Mouse (Mus musculus) thymus, adult 2 months (tissue): ENCODE results near the gene Mslnl. TPM values are rescaled to one million over a fixed set of nuclear protein-coding genes. Genes with fewer than 3 reads are reported as not detected.

Experiments
- DNase-seq: peaks from one replicate; pipeline ENCODE4 v3.0.0; 2021
- H3K27ac ChIP-seq: fragments of 200-500 bp; 2 replicates; pipeline ENCODE4 v1.5.1; 2012; ENCODE audit warnings: low read length, control low read depth; ENCODE audit not compliant: control insufficient read depth, insufficient read depth
- H3K27me3 ChIP-seq: fragments of 200-500 bp; 2 replicates; pipeline ENCODE4 v1.6.1; 2012; ENCODE audit warnings: mild to moderate bottlenecking, low read length, moderate library complexity, mixed read lengths; ENCODE audit not compliant: control insufficient read depth, insufficient read depth
- H3K36me3 ChIP-seq: fragments of 200-500 bp; 2 replicates; pipeline ENCODE4 v1.6.1; 2012; ENCODE audit warnings: mild to moderate bottlenecking, low read length, moderate library complexity; ENCODE audit not compliant: control insufficient read depth, insufficient read depth
- H3K4me1 ChIP-seq: fragments of 200-500 bp; replicated peaks from 2 replicates; pipeline ENCODE4 v1.6.1; 2012; ENCODE audit warnings: low read length; ENCODE audit not compliant: control insufficient read depth, insufficient read depth
- H3K4me3 ChIP-seq: fragments of 200-500 bp; 2 replicates; pipeline ENCODE4 v1.5.1; 2012; ENCODE audit warnings: mild to moderate bottlenecking, low read length, control low read depth, moderate library complexity; ENCODE audit not compliant: control insufficient read depth, insufficient read depth
- CTCF ChIP-seq: fragments of 200-500 bp; IDR thresholded peaks from 2 replicates; pipeline ENCODE4 v1.5.1; 2012; ENCODE audit warnings: mild to moderate bottlenecking, control low read depth, low read length, moderate library complexity, borderline replicate concordance; ENCODE audit not compliant: control insufficient read depth, poor library complexity, insufficient read depth; ENCODE audit errors: extremely low read depth
- POLR2A ChIP-seq: fragments of 200-500 bp; IDR thresholded peaks from 2 replicates; pipeline ENCODE4 v1.6.1; 2012; ENCODE audit warnings: mild to moderate bottlenecking, low read length, control low read depth, moderate library complexity; ENCODE audit not compliant: control insufficient read depth, poor library complexity, insufficient read depth; ENCODE audit errors: extremely low read depth
- whole genome bisulfite sequencing: fragments of 180-500 bp; shearing (Covaris S2); methylation state at CpG from one replicate; pipeline ENCODE4 v1.1.7; 2018; 5-methylcytosine and 5-hydroxymethylcytosine counted together
- polyA plus RNA-seq: library from polyadenylated mRNA; depleted of rRNA; stranded (reverse); fragments of >200 nt; gene quantifications from 2 replicates; pipeline ENCODE4 v1.2.3, GENCODE M21; 2012

Gene Mslnl
- polyA plus RNA-seq, 1 experiment, result 0.69 TPM

- TF ChIP-seq CTCF (no peak), POLR2A (no peak)
- no peak overlapping the region for H3K4me3 ChIP-seq
- DNase-seq, result no peak
- 53% methylated on average over 3 of the region's 3 CpGs for WGBS
- no peaks in the 10 kb centered on the region for H3K36me3 ChIP-seq
- H3K27ac ChIP-seq, result no peak overlapping the region
- no peaks in the 10 kb centered on the region for H3K4me1 ChIP-seq
- no peaks in the 10 kb centered on the region for H3K27me3 ChIP-seq
Observed at GRCm38 (mm10) chr17:25762591-25762990, 26.7 kb downstream of the Mslnl start.

- Histone ChIP-seq H3K4me1 (no peaks in the 10 kb centered on the region), H3K27ac (no peak overlapping the region), H3K4me3 (no peak overlapping the region), H3K27me3 (no peaks in the 10 kb centered on the region), H3K36me3 (no peaks in the 10 kb centered on the region)
- 78% methylated on average over 5 of the region's 5 CpGs for WGBS
- TF ChIP-seq CTCF (no peak), POLR2A (no peak)
- no peak for DNase-seq
Observed at GRCm38 (mm10) chr17:25765886-25766285, 30.0 kb downstream of the Mslnl start.

- Histone ChIP-seq H3K36me3 (no peaks in the 10 kb centered on the region), H3K27ac (no peak overlapping the region), H3K4me3 (no peak overlapping the region), H3K4me1 (peaks cover 5% of the 10 kb centered on the region), H3K27me3 (no peaks in the 10 kb centered on the region)
- 56% methylated on average over 9 of the region's 9 CpGs for WGBS
- TF ChIP-seq POLR2A, result no peak
- no peak for TF ChIP-seq CTCF
- DNase-seq, result no peak
Observed at GRCm38 (mm10) chr17:25769331-25769730, 33.5 kb downstream of the Mslnl start.

GRCm38 (mm10) chr17:25773549-25774120 lies 37.8 kb downstream of the Mslnl start, which contains the start of gene Narfl:
Gene Narfl, plus strand, starts transcription at chr17:25773776.
- H3K27me3 ChIP-seq, result no peaks in the 10 kb centered on the region
- no peak within 1 kb of the TSS for H3K27ac ChIP-seq
- peak; percentile 97 for DNase-seq
- H3K4me1 ChIP-seq, result peaks cover 8% of the 10 kb centered on the region
- TF ChIP-seq CTCF, result peak; percentile 98
- peak; percentile 60; the same call in 1 of the 2 replicates for TF ChIP-seq POLR2A
- under 1% methylated on average over 37 of the region's 37 CpGs for WGBS
- peak within 1 kb of the TSS; percentile 82 for H3K4me3 ChIP-seq
- no peaks in the 10 kb centered on the region for H3K36me3 ChIP-seq

GRCm38 (mm10) chr17:25775318-25776062 lies 39.6 kb downstream of the Mslnl start:
- 79% methylated on average over 10 of the region's 10 CpGs for WGBS
- Histone ChIP-seq H3K27ac (no peak overlapping the region), H3K4me3 (no peak overlapping the region), H3K27me3 (no peaks in the 10 kb centered on the region), H3K36me3 (no peaks in the 10 kb centered on the region), H3K4me1 (peaks cover 8% of the 10 kb centered on the region)
- DNase-seq, result no peak
- TF ChIP-seq CTCF (no peak), POLR2A (no peak)

- Histone ChIP-seq H3K4me3 (no peak overlapping the region), H3K27ac (no peak overlapping the region), H3K36me3 (no peaks in the 10 kb centered on the region; the same call in 1 of the 2 replicates), H3K27me3 (no peaks in the 10 kb centered on the region), H3K4me1 (peaks cover 8% of the 10 kb centered on the region)
- TF ChIP-seq POLR2A, result no peak
- no peak for TF ChIP-seq CTCF
- DNase-seq, result no peak
- WGBS, result 96% methylated on average over 5 of the region's 5 CpGs
Observed at GRCm38 (mm10) chr17:25777948-25778347, 42.1 kb downstream of the Mslnl start.
